ENCODE assay signal across 10 mouse cellular contexts in the genomic region with DNA sequence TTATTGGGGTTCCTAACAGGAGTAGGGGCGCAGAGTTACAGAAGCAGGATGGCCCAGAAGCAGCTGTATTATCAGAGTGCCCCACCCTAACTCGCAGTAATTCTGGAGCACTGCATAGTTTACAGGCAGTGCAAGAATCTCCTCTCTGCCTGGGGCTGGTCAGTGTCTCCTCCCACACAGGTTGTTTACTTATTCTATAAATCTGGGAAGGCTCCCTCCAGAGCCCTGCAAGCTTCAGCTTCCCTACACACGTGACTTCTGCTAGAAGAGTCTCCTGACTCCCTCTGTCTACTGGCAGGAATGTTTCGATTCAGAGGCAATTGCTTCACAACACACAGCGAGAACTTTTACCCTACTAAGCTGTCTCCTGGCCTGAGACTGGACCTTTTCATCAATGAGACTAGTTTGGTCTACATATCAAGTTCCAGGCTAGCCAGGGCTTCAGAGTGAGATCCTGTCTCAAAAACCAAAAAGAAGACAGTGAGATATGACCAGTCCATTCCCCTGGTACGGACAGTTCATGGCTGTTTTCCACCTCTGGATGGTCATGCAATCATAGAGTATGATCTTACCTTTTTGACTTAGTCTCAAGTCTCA. TPM values are rescaled to one million over a fixed set of nuclear protein-coding genes. Genes with fewer than 3 reads are reported as not detected.
DNase-seq lines count a peak whose midpoint lies in the region.
"Had no signal": no experiment of that assay in that cellular context is flagged by ENCODE, and none has a peak within 500 bp of the region (broad histone marks: within the 10 kb centered on the region; RNA-seq: fewer than 3 reads in every experiment).

No protein-coding gene starts in this region.

- DNase-seq in embryo, embryonic 10 days (ENCODE audit: low spot score) = peak; percentile 10
- DNase-seq in embryo, embryonic 9.5 days (ENCODE audit: extremely low spot score) = no peak
- peak; percentile 2 for DNase-seq in thymus, postnatal 4 days
- no peak for DNase-seq in thymus, postnatal 25 days
- DNase-seq in large intestine, adult 2 months (ENCODE audit: low read depth, low spot score) = peak; percentile 60
- DNase-seq in urinary bladder, postnatal 36 days (ENCODE audit: low spot score in 2 of 2) = peak; percentile 34 to 43
- DNase-seq in left cerebral cortex, adult 11 months (ENCODE audit: low spot score) = no peak
- no peak for DNase-seq in heart, adult 8-10 months (ENCODE audit: low spot score)
- DNase-seq: forebrain, postnatal 0 days; layer of hippocampus, postnatal 36 days had no signal

- 26% methylated on average over 6 of the region's 6 CpGs for WGBS in large intestine, adult 2 months

RNA-seq across cellular contexts. Expression of gene Rab44, which starts 9.7 kb away (rescaled TPM):
- polyA plus RNA-seq in large intestine, adult 2 months (2012; rRNA removed) = 0.45 and 1.2 TPM in 2 replicates
- under 1 TPM in 3 of 4 experiments, not detected in 1; 0.12 to 0.75 (median 0.38) TPM for total RNA-seq in heart, adult 8-10 months (2022)
- total RNA-seq: forebrain, postnatal 0 days; layer of hippocampus, postnatal 36 days had no signal
- polyA plus RNA-seq: forebrain, postnatal 0 days had no signal

RNA-seq across cellular contexts. Expression of gene Cdkn1a, which starts 32.9 kb away (rescaled TPM):
- polyA plus RNA-seq in large intestine, adult 2 months (2012; rRNA removed) = 197 and 230 TPM in 2 replicates
- 10 to 100 TPM; 11.7 to 32.6 (median 22.3) TPM for total RNA-seq in heart, adult 8-10 months (2022)

Comparison
In these comparisons a context has a peak if more than half of its experiments do, and no peak if none do; other contexts are left out.
1. DNase-seq: peak in embryo, embryonic 10 days (single experiment), thymus, postnatal 4 days (single experiment), large intestine, adult 2 months (single experiment) and urinary bladder, postnatal 36 days (2 of 2); none in embryo, embryonic 9.5 days (single experiment), thymus, postnatal 25 days (single experiment), left cerebral cortex, adult 11 months (single experiment) and heart, adult 8-10 months (single experiment).